Mouse (Mus musculus): ENCODE measurements around the gene Dhx8.

Gene Dhx8

DNA sequence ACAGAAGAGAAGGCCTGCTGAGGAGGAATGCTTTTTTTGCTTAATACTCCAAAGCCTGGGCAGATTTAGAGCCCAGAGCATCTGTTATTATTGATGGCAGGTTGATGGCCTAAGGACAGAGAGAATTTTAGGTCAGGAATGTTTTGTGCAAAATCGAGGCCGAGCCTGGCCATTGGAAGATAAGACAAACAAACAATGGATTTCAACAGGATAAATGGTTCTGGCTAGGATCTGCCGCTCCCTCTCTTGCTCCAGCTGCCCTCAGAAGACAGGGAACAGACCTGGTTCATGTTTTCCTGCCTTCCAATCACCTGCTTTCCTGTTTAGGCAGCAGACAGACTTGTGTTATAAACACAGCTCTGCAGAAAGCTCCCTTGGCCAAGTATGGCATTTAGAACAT lies 3.4 kb upstream of the Dhx8 start:
- ATAC-seq (ENCODE audit: insufficient number of reproducible peaks, low FRiP score, low TSS enrichment) = no peak

DNA sequence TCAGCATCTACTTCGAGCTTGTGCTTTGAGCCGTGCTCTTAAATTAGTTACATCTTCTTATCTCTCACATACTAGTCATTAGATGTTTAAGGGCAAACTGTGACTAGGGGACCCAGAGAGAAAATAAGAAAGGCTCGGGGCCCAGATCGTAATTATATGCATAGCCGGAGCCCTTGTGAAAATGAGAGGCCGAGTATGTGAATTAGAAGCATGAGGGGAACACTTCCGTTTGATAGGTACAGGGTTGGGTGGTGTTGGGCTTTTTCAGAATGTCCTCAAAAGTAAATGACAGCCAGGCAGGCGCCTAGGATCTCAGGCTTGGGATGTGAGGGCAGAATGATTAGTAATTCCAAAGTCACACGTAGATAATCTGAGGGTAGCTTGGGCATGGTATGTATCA lies 877 bp downstream of the Dhx8 start:
- no peak for ATAC-seq (ENCODE audit: insufficient number of reproducible peaks, low FRiP score, low TSS enrichment)

DNA sequence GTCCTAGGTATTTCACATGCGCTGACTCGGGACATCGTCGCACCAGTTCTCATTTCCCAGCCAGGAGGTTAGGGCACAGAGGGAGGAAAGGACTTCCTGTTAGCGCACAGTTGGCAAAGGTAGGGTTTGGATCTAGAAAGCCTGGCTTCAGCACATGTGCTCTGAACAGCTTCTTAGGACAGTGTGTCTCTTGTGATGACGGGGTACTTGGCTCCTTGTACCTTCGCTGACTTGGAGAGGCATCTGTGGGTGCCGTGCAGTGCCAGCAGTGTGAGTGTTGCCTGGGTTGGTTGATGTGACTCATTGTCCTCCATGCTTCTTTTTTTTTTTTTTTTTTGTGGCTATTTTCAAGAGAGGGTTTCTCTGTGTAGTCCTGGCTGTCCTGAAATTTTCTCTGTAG lies 23.9 kb downstream of the Dhx8 start:
- no peak for ATAC-seq (ENCODE audit: insufficient number of reproducible peaks, low FRiP score, low TSS enrichment)

DNA sequence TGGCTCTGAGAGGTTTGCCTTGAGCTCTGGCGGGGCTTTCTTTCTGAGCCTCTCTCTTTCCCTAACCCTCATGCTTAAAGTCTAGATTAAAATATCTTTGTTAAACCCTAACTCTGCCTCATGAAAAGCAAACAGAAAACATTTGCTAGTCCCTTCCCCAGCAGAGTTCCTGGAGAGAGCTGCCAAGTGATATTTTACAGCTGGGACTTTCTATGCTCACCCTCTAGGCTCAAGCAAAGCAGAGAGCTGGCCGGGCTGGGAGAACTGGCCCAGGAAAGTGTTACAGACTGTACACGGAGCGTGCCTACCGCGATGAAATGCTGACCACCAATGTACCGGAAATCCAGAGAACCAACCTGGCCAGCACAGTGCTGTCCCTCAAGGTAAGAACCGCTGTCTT lies 24.6 kb downstream of the Dhx8 start:
- no peak for ATAC-seq (ENCODE audit: insufficient number of reproducible peaks, low FRiP score, low TSS enrichment)

DNA sequence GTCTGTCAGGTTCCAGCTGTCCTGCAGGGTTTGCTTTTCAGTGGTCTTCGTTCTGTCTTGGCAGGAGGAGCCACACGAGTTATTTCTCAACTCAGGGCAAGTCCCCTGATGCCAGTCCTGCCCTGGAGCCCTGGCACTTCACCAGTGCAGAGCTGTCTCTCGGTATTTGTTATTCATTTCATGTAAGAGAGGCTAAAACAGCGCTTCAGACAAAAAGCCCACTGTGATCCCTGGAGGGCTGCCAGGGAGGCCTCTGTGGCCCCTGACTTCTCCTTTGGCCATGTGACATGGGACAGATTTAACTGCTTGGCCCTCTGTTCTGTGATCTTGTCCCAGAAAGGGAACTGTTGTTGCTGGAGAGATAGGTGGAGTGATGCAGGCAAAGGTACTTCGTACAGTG lies 25.7 kb downstream of the Dhx8 start:
- no peak for ATAC-seq (ENCODE audit: insufficient number of reproducible peaks, low FRiP score, low TSS enrichment)

DNA sequence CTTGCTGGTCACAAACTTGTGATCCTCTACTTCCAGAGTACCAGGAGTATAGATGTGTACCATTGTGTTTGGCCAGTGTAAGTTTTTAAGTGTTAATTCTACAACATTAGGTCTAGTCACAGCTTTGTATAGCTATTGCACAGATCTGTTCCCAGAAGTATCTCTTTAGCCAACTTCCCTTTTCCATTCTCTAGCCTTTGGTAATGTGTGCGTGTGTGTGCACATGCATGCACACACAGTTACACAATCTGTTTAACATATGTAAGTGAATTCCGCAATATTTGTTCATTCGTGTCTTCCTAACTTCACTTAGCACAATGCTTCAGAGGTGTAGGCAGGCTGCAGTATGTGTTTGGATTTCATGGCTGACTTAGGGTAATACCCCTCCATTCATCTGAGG lies 26.8 kb downstream of the Dhx8 start:
- no peak for ATAC-seq (ENCODE audit: insufficient number of reproducible peaks, low FRiP score, low TSS enrichment)

DNA sequence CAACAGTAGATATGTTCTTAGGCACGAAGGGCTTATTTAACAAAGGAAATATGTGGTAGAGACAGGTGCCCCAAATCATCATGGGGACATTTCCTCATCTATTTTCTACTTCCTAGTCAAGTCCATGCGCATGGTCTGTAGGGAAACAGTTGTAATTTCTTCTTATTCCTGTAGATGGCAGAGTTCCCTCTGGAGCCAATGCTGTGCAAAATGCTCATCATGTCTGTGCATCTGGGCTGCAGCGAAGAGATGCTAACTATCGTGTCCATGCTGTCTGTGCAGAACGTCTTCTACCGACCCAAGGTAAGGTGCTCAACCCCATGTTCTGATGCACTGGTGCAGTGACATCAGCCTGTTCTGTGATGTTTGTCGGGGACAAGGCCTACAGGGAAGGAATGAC lies 31.0 kb downstream of the Dhx8 start:
- no peak for ATAC-seq (ENCODE audit: insufficient number of reproducible peaks, low FRiP score, low TSS enrichment)

DNA sequence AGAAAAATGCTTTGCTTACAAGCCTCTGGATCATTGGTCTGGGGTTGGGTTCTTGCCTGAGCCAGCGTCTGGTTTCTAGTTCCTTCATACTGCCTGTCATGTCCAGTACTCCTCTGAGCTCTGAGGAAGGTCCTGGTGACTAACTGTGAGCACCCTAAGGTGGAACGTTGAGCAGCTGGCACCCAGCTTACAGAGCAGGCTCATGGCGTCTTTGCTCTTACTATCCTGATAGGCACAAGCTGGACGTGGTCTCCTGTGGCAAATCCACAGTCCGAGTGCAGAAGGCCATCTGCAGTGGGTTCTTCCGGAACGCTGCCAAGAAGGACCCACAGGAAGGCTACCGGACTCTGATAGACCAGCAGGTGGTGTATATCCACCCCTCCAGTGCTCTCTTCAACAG lies 31.8 kb downstream of the Dhx8 start:
- ATAC-seq (ENCODE audit: insufficient number of reproducible peaks, low FRiP score, low TSS enrichment) = no peak

DNA sequence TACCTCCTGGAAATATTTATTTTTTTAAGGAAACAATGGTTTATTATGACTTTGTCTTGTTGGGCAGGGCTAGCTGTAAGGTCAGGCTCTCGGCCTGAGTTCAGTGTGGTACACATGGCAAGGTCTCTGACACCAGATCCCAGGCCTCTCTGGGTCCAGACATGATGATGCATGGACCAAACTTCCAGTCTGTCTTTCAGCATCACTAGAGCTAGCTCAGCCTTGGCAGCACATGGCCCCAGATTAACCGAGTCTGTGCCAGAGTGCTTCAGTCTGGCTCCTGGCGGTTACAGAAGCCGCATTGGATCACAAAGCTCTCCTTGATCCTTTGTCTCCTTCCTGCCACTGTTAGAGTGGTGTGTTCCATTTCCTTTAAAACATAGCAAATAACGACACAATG lies 34.6 kb downstream of the Dhx8 start:
- no peak for ATAC-seq (ENCODE audit: insufficient number of reproducible peaks, low FRiP score, low TSS enrichment)

DNA sequence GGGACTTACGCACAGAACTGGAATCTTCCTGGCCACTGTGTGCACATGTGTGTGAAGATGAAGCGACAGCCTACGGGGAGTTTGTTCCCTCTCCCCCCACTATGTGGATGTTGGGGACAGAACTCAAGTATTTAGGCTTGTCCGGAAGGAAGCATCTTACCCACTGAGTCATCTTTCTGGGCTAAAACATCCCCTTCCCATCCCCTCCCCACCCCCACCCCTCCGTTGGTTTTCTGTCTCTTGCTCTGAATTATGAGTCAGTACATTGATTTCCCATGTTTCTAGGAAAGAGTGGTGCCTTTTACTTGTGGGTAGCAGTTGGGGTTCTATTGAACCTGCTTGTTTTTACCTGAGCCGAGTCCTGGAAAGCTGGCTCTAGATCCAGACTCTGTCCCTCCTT lies 36.0 kb downstream of the Dhx8 start:
- ATAC-seq (ENCODE audit: insufficient number of reproducible peaks, low FRiP score, low TSS enrichment) = no peak

DNA sequence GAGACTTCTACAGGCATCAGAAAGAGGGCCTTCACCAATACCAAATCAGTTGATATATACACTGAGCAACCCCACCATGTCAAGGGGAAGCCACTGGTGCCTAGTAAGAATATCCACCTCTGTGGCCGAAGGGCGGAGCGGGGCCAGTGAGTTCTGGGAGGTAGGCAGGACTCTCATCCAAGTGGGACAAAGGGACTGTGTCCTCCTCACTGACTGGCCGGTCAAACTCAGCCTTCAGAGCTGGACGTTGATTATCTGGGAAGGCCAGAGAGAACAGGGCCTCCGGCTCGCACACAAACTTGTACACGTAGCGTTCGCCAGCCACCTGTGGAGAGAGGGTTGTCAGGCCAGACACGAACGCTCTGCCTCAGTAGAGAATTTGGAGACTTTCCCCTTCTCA lies 37.5 kb downstream of the Dhx8 start:
- ATAC-seq (ENCODE audit: insufficient number of reproducible peaks, low FRiP score, low TSS enrichment) = no peak

DNA sequence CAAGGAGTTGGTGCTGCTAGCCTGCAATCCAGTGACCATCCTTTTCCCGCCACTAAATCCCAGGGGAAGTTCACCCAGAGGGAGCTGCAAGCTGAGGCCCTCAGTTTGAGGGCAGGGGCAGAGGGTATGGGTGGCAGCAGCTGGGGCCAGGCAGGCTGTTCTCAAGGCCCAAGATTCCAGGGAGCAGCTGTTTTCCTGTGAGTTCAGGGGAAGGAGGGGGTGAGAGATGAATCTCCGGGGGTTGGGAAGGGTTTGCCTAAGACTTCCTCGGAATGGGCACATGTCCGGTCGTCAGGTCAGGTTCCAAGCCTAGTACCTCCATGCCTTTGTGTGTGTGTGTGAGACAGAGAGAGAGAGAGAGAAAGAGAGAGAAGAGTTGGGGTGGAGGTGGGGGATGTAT lies 39.3 kb downstream of the Dhx8 start:
- no peak for ATAC-seq (ENCODE audit: insufficient number of reproducible peaks, low FRiP score, low TSS enrichment)

DNA sequence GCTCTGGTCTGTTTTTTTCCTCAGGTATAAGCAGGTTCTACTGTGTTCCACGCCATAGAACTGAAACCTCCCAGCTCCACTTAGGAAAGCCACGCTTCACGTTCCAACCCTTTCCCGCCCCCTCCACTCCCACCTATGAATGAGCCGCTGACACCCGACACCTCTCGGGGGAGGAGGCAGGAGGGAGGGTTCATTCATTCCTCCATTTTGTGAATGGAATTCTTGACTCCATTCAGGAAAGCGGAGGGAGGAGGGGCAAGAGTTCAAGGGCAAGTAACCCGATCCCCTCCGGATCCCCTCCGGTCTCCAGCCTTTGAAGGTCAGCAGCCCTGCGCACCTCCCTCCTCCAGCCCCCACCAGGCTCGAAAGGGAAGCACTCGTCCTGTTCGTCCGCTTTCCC lies 39.7 kb downstream of the Dhx8 start:
- ATAC-seq (ENCODE audit: insufficient number of reproducible peaks, low FRiP score, low TSS enrichment) = no peak

DNA sequence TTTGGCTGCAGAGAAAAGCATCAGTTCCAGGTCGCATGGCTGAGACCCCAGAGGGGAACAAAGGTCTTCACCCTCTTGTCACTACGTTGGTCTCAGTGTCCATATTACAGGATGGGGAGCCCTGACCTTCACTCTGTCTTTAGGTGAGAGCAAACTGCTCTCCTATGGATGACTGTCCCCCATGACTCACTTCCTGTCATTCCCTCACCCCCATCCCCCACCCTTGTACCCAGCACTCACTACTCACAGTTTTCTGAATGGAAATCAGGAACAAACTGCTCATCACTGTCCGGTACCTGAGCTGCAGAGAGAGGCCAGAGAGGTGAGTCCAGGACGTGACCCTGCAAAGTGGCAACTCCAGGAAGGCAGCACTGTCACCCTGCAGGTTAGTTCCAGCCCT lies 44.1 kb downstream of the Dhx8 start:
- ATAC-seq (ENCODE audit: insufficient number of reproducible peaks, low FRiP score, low TSS enrichment) = no peak

DNA sequence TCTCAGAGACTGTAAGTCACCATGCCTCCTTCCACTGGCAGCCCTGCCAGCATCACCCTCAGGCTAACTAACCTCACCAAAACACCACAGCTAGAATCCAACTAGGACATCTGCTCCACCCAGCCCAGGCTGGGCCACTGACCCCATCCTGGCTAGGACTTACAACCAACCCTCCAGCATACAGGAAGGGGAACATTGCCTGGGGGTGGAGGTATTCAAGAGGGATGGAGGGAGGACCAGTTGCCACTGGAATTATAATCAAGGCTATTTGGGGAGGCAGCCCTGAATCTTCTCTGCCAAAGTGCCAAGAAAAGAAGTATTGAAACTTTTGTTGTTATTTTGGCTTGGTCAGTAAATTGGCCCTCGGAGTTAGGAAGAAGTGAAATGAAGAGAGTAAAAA lies 50.4 kb downstream of the Dhx8 start:
- ATAC-seq (ENCODE audit: insufficient number of reproducible peaks, low FRiP score, low TSS enrichment) = no peak

DNA sequence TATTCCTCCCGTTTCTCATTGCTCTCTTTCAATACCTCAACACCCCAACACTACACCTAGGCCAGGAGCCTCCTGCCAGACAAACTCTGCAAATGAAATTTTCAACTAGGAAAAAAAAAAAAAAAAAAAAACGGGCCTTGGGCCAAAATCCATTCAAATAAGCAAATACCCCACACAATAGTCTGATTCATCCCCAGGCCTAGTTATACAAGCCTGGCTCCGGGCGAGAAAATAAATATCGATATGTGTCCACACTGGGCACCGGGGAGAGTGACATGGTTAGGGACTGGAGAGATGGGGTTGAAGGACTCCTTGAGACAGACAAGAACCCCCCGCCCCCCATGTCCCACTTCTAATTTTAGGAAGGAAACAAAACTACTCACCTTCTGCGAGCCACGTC lies 50.9 kb downstream of the Dhx8 start:
- ATAC-seq (ENCODE audit: insufficient number of reproducible peaks, low FRiP score, low TSS enrichment) = no peak

DNA sequence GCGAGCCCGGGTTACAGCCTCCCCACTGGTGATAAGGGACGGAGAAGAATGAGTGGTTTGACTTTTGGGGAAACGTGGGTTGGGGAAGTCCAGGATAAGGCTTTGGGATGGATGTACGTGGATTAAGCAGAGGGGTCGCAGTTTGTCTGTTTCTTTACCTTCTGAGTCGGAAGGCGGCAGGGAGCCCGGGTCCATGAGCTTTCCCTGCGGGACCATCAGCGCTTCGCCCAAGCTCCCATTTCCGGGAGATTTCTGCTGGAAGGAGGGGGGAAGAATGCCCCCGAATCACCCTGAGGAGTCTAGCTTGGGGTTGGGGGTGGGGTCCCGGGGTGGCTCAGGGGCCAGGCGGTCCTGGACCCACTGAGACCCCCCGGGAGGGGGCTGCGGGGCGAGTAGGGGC lies 51.4 kb downstream of the Dhx8 start:
- no peak for ATAC-seq (ENCODE audit: insufficient number of reproducible peaks, low FRiP score, low TSS enrichment)

DNA sequence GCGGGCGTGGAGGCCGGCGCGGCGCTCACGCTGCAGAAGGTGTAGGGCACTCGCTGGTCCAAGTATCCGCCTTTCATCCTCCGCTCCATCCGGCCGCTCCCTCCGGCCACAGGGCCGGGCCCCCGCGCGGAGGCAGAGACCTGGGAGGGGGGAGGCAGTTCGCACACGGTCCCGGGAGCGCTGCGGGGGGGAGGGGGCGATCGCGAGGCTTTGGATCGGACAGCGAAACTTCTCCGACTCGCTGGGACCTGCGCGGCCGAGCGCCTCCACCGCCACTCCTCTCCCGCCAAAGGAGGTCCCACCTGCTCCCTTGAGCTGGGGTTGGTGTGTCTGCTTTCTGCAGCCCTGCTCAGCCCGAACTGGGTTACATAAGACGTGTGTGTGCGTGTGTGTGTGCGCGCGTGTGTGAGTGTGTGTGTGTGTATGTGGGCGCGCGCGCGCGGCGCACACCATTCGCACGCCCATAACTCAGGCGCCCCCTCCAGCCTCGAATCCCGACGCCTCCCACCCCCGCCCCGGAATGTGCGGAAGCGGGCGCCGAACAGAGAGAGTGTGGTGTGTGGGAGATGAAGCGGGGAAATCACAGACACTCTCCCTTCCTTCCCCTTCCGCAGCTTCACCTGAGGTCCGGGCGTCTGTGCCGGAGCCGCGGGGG lies 51.9 kb downstream of the Dhx8 start:
- ATAC-seq (ENCODE audit: insufficient number of reproducible peaks, low FRiP score, low TSS enrichment) = peak; percentile 34; the same call in 1 of the 2 replicates

DNA sequence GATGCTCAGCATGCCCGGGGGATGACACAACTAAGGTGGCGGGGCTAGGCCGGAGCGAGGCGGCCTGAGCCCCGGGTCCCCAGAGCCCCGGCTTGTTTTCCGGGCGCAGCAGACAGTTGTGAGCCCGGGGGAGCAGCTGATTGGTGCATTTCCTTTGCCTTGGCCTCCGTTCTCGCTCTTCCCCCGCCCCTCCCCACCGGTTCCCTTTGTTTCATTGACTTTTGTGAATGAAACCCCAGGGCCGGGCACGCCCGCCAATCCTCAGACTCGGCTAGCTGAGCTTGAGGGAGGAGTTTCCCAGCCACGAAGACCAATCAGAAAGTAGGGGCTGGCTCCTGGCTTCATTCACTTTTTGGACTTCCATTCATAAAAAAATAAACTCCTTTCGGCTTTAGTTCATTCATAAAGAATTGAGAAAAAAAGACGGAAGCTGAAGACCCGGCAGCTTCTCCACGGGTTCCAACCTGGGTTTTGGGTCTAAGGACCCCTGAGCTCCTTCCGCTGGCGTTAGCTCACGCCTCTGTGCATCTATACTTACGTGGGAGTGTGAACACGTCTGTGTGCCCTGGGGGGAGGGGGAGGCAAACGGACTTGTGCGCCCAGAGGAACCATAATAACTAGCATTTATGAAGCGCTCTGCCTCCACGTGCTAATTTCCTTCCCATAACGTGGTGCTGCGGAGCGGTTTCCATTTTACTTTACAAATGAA lies 52.6 kb downstream of the Dhx8 start, which contains the start of gene Etv4:
Gene Etv4, minus strand, starts transcription at position 229 of the 709 bp plus-strand sequence.
- ATAC-seq (ENCODE audit: insufficient number of reproducible peaks, low FRiP score, low TSS enrichment) = peak; percentile 87; the same call in 1 of the 2 replicates

DNA sequence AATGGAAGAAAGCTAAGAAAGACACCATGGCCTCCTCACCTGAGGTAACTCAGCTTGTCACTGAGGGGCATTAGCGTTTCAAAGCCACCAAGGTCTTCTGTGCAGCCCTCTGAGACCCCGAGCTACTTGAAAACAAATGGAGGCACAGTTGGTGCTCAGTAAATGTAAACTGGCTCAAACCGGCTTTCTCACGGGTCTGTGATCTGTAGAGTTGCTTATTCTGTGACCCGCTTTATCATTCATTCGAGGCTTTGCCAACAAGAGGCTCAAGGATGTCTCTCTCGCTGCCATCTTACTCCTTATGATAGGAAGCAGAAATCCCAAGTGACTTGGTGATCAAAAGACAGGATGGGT lies 53.1 kb downstream of the Dhx8 start:
- ATAC-seq (ENCODE audit: insufficient number of reproducible peaks, low FRiP score, low TSS enrichment) = no peak

DNA sequence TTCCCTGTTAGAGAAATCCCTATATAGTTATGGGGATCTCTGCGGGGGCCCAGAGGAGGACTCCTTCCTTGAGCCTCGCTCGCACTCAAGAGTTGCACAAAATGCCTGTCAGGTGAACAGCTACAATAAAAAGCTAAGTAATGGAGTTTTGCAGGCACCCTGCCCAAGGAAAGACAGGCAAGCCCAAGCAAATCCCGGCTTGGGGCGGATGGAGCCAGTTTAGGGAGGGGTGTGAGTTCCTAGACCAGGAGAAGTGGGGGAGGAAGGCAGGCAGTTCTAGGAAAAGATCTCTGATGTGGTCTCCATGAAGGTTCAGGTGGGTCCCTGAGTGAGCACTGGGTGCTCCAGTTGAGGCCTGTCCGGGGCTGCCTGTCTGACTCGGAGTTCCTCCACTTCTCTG lies 53.9 kb downstream of the Dhx8 start:
- ATAC-seq (ENCODE audit: insufficient number of reproducible peaks, low FRiP score, low TSS enrichment) = no peak

DNA sequence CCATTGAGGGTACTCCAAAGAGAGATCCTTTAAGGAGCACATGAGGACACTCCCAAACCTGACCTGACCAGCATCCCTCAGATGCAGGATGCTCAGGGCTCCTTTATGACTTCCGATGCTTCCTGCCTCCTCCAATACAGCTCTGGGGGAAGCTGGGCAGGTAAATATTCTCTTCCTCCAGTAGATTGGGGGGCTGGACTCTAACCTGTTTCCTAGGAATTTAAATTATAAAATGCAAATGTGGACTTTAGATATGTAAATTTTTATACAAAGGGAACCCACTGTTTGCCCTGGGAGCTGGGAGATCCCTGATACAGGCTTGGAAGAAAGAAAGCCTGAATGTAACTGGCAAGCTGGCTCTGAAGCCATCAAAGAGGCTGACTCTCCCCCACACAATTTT lies 54.7 kb downstream of the Dhx8 start:
- ATAC-seq (ENCODE audit: insufficient number of reproducible peaks, low FRiP score, low TSS enrichment) = no peak
